Mouse (Mus musculus): Measurements from ENCODE around the gene Amhr2. TPM values are rescaled to one million over a fixed set of nuclear protein-coding genes. Genes with fewer than 3 reads are reported as not detected.

Gene Amhr2
- polyA plus RNA-seq, 1 experiment from 2014 or later, result 0.58 TPM

- H3K9ac ChIP-seq (replicated peaks; ENCODE audit: low read depth, low read length), result peak overlapping the region; percentile 93
- H3K27me3 ChIP-seq (replicated peaks; ENCODE audit: control insufficient read depth, insufficient read depth, low read length), result no peaks in the 10 kb centered on the region
- H3K27ac ChIP-seq (ENCODE audit: low read length), result peak overlapping the region; percentile 91
- peaks cover 26% of the 10 kb centered on the region for H3K36me3 ChIP-seq (ENCODE audit: control insufficient read depth, insufficient read depth)
- under 1% methylated on average over 32 of the region's 69 CpGs for WGBS
- no peaks in the 10 kb centered on the region for H3K9me3 ChIP-seq (ENCODE audit: control insufficient read depth, low read length)
- peaks cover 36% of the 10 kb centered on the region for H3K4me1 ChIP-seq (replicated peaks; ENCODE audit: control insufficient read depth, insufficient read depth, low read length)
- no peak for ATAC-seq
- H3K4me2 ChIP-seq (ENCODE audit: low read length), result peak overlapping the region; percentile 63
- peak overlapping the region; percentile 83 for H3K4me3 ChIP-seq (replicated peaks; ENCODE audit: low read length)
Observed at GRCm38 (mm10) chr15:102406196-102406911, 38.8 kb upstream of the Amhr2 start.

GRCm38 (mm10) chr15:102406912-102407580 is 38.1 kb upstream of the Amhr2 start:
- Histone ChIP-seq H3K4me3 (replicated peaks; ENCODE audit: low read length) (peak overlapping the region; percentile 83), H3K9me3 (ENCODE audit: control insufficient read depth, low read length) (no peaks in the 10 kb centered on the region), H3K4me2 (ENCODE audit: low read length) (peak overlapping the region; percentile 63), H3K27me3 (replicated peaks; ENCODE audit: control insufficient read depth, insufficient read depth, low read length) (no peaks in the 10 kb centered on the region), H3K4me1 (replicated peaks; ENCODE audit: control insufficient read depth, insufficient read depth, low read length) (peaks cover 40% of the 10 kb centered on the region), H3K9ac (replicated peaks; ENCODE audit: low read depth, low read length) (peak overlapping the region; percentile 93), H3K27ac (ENCODE audit: low read length) (peak overlapping the region; percentile 91), H3K36me3 (ENCODE audit: control insufficient read depth, insufficient read depth) (peaks cover 26% of the 10 kb centered on the region)
- no peak for ATAC-seq
- 21% methylated on average over 3 of the region's 3 CpGs for WGBS

DNA sequence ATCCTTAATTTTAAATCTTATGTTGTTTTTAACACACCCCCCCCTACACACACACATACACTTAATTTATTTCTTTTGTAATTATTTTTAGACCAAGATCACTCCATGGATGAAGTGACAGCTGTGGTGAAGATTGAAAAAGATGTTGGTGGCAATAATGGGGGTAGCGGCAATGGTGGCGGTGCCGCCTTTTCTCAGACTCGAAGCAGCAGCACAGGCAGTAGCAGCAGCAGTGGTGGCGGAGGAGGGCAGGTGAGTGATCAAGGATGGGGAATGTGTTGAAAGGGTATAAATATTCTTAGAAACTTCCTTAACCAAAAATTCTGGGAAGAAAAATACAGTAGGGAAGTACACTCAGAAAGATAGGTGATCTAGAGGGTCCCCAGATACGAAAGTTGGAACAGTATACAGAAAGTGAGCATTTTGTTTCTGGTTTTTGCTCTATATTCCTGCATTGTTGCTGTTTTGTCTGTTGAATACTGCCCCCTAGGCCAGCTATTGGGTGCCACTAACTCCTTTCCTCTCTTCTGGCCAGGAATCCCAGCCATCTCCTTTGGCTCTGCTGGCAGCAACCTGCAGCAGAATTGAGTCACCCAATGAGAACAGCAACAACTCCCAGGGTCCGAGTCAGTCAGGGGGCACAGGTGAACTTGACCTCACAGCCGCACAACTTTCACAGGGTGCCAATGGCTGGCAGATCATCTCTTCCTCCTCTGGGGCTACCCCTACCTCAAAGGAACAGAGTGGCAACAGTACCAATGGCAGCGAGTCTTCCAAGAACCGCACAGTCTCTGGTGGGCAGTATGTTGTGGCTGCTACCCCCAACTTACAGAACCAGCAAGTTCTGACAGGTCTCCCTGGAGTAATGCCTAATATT is 37.2 kb upstream of the Amhr2 start:
- H3K4me1 ChIP-seq (replicated peaks; ENCODE audit: control insufficient read depth, insufficient read depth, low read length), result peaks cover 40% of the 10 kb centered on the region

DNA sequence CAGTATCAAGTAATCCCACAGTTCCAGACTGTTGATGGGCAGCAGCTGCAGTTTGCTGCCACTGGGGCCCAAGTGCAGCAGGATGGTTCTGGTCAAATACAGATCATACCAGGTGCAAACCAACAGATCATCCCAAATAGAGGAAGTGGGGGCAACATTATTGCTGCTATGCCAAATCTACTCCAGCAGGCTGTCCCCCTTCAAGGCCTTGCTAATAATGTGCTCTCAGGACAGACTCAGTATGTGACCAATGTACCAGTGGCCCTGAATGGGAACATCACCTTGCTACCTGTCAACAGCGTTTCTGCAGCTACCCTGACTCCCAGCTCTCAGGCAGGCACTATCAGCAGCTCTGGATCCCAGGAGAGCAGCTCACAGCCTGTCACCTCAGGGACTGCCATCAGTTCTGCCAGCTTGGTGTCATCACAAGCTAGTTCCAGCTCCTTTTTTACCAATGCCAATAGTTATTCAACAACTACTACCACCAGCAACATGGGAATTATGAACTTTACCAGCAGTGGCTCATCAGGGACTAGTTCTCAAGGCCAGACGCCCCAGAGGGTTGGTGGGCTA is 36.5 kb upstream of the Amhr2 start:
- no peak overlapping the region for H3K4me3 ChIP-seq (replicated peaks; ENCODE audit: low read length)
- H3K9ac ChIP-seq (replicated peaks; ENCODE audit: low read depth, low read length), result no peak overlapping the region
- no peak for ATAC-seq
- H3K36me3 ChIP-seq (ENCODE audit: control insufficient read depth, insufficient read depth), result peaks cover 32% of the 10 kb centered on the region
- H3K4me2 ChIP-seq (ENCODE audit: low read length), result no peak overlapping the region
- no peak overlapping the region for H3K27ac ChIP-seq (ENCODE audit: low read length)
- WGBS, result 82% methylated on average over 2 of the region's 2 CpGs
- H3K4me1 ChIP-seq (replicated peaks; ENCODE audit: control insufficient read depth, insufficient read depth, low read length), result peaks cover 40% of the 10 kb centered on the region
- no peaks in the 10 kb centered on the region for H3K9me3 ChIP-seq (ENCODE audit: control insufficient read depth, low read length)
- no peaks in the 10 kb centered on the region for H3K27me3 ChIP-seq (replicated peaks; ENCODE audit: control insufficient read depth, insufficient read depth, low read length)

More for the DNA sequence above, 37.2 kb upstream of the Amhr2 start:
- Histone ChIP-seq H3K9me3 (ENCODE audit: control insufficient read depth, low read length) (no peaks in the 10 kb centered on the region), H3K27me3 (replicated peaks; ENCODE audit: control insufficient read depth, insufficient read depth, low read length) (no peaks in the 10 kb centered on the region), H3K27ac (ENCODE audit: low read length) (no peak overlapping the region), H3K36me3 (ENCODE audit: control insufficient read depth, insufficient read depth) (peaks cover 32% of the 10 kb centered on the region), H3K4me2 (ENCODE audit: low read length) (no peak overlapping the region), H3K4me3 (replicated peaks; ENCODE audit: low read length) (no peak overlapping the region), H3K9ac (replicated peaks; ENCODE audit: low read depth, low read length) (no peak overlapping the region)
- 90% methylated on average over 10 of the region's 10 CpGs for WGBS
- ATAC-seq, result no peak

GRCm38 (mm10) chr15:102409286-102409685 is 35.9 kb upstream of the Amhr2 start:
- no peak overlapping the region for H3K9ac ChIP-seq (replicated peaks; ENCODE audit: low read depth, low read length)
- peaks cover 32% of the 10 kb centered on the region for H3K36me3 ChIP-seq (ENCODE audit: control insufficient read depth, insufficient read depth)
- no peak overlapping the region for H3K4me2 ChIP-seq (ENCODE audit: low read length)
- H3K27me3 ChIP-seq (replicated peaks; ENCODE audit: control insufficient read depth, insufficient read depth, low read length), result no peaks in the 10 kb centered on the region
- H3K4me1 ChIP-seq (replicated peaks; ENCODE audit: control insufficient read depth, insufficient read depth, low read length), result peaks cover 40% of the 10 kb centered on the region
- H3K27ac ChIP-seq (ENCODE audit: low read length), result no peak overlapping the region
- no peak for ATAC-seq
- H3K4me3 ChIP-seq (replicated peaks; ENCODE audit: low read length), result no peak overlapping the region
- no peaks in the 10 kb centered on the region for H3K9me3 ChIP-seq (ENCODE audit: control insufficient read depth, low read length)
- WGBS, result 95% methylated on average over 3 of the region's 3 CpGs

- no peak overlapping the region for H3K27ac ChIP-seq (ENCODE audit: low read length)
- no peak overlapping the region for H3K4me2 ChIP-seq (ENCODE audit: low read length)
- no peaks in the 10 kb centered on the region for H3K27me3 ChIP-seq (replicated peaks; ENCODE audit: control insufficient read depth, insufficient read depth, low read length)
- peaks cover 40% of the 10 kb centered on the region for H3K4me1 ChIP-seq (replicated peaks; ENCODE audit: control insufficient read depth, insufficient read depth, low read length)
- no peak overlapping the region for H3K9ac ChIP-seq (replicated peaks; ENCODE audit: low read depth, low read length)
- no peak for ATAC-seq
- no peaks in the 10 kb centered on the region for H3K9me3 ChIP-seq (ENCODE audit: control insufficient read depth, low read length)
- peaks cover 32% of the 10 kb centered on the region for H3K36me3 ChIP-seq (ENCODE audit: control insufficient read depth, insufficient read depth)
- WGBS, result 96% methylated on average over 1 of the region's 1 CpGs
- no peak overlapping the region for H3K4me3 ChIP-seq (replicated peaks; ENCODE audit: low read length)
Observed at GRCm38 (mm10) chr15:102411077-102411476, 34.1 kb upstream of the Amhr2 start.

- no peak overlapping the region for H3K4me2 ChIP-seq (ENCODE audit: low read length)
- H3K27me3 ChIP-seq (replicated peaks; ENCODE audit: control insufficient read depth, insufficient read depth, low read length), result no peaks in the 10 kb centered on the region
- no peak overlapping the region for H3K27ac ChIP-seq (ENCODE audit: low read length)
- no peak overlapping the region for H3K4me3 ChIP-seq (replicated peaks; ENCODE audit: low read length)
- H3K4me1 ChIP-seq (replicated peaks; ENCODE audit: control insufficient read depth, insufficient read depth, low read length), result peaks cover 24% of the 10 kb centered on the region
- peaks cover 26% of the 10 kb centered on the region for H3K36me3 ChIP-seq (ENCODE audit: control insufficient read depth, insufficient read depth)
- H3K9ac ChIP-seq (replicated peaks; ENCODE audit: low read depth, low read length), result no peak overlapping the region
- no peak for ATAC-seq
- H3K9me3 ChIP-seq (ENCODE audit: control insufficient read depth, low read length), result no peaks in the 10 kb centered on the region
Observed at GRCm38 (mm10) chr15:102413687-102414086, 31.5 kb upstream of the Amhr2 start.

DNA sequence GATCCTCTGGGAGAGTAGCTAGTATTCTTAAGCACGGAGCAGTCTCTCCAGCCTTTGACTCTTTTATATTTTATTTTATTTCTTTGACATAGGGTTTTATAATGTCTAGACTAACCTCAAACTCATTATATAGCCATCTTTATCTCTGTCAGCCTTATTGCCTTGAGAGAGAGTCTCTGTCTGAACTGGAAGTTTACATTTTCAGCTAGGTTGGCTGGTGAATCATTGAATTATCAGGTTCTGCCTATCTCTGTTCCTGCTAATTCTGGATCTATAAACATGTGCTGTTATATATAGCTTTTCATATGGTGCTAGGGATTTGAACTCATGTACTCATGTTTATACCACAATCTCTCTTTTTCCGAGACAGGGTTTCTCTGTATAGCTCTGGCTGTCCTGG is 27.6 kb upstream of the Amhr2 start:
- Histone ChIP-seq H3K4me2 (ENCODE audit: low read length) (no peak overlapping the region), H3K27ac (ENCODE audit: low read length) (no peak overlapping the region), H3K27me3 (replicated peaks; ENCODE audit: control insufficient read depth, insufficient read depth, low read length) (no peaks in the 10 kb centered on the region), H3K9me3 (ENCODE audit: control insufficient read depth, low read length) (no peaks in the 10 kb centered on the region), H3K9ac (replicated peaks; ENCODE audit: low read depth, low read length) (no peak overlapping the region), H3K4me3 (replicated peaks; ENCODE audit: low read length) (no peak overlapping the region), H3K4me1 (replicated peaks; ENCODE audit: control insufficient read depth, insufficient read depth, low read length) (no peaks in the 10 kb centered on the region; the same call in 1 of the 2 replicates), H3K36me3 (ENCODE audit: control insufficient read depth, insufficient read depth) (peaks cover 5% of the 10 kb centered on the region)
- 82% methylated on average over 2 of the region's 2 CpGs for WGBS
- ATAC-seq, result no peak

DNA sequence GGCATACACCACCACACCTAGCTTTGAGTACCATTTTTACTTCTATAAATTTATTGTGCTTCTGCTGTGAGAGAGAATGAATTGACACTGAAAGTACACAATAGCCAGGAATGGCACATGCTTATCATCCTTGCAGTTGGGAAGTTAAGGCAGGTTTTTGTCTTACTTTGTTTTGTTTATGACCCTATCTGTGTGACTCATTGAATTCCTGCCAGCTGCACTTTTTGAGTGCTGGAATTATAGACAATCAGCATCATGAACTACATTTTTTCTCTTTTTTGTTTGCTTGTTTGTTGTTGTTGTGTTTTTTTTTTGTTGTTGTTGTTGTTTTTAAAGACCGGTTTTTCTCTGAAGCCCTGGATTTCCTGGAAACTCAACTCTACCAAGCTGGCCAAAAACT is 24.2 kb upstream of the Amhr2 start:
- H3K36me3 ChIP-seq (ENCODE audit: control insufficient read depth, insufficient read depth), result 0 out of 2 replicates have a peak, but pooled peaks cover 2% of the 10 kb centered on the region
- H3K9me3 ChIP-seq (ENCODE audit: control insufficient read depth, low read length), result no peaks in the 10 kb centered on the region
- no peaks in the 10 kb centered on the region for H3K27me3 ChIP-seq (replicated peaks; ENCODE audit: control insufficient read depth, insufficient read depth, low read length)
- no peak overlapping the region for H3K4me3 ChIP-seq (replicated peaks; ENCODE audit: low read length)
- H3K4me2 ChIP-seq (ENCODE audit: low read length), result no peak overlapping the region
- WGBS, result 63% methylated on average over 1 of the region's 1 CpGs
- H3K4me1 ChIP-seq (replicated peaks; ENCODE audit: control insufficient read depth, insufficient read depth, low read length), result no peaks in the 10 kb centered on the region; the same call in 1 of the 2 replicates
- no peak overlapping the region for H3K9ac ChIP-seq (replicated peaks; ENCODE audit: low read depth, low read length)
- no peak overlapping the region for H3K27ac ChIP-seq (ENCODE audit: low read length)
- no peak for ATAC-seq

Measured in forebrain, embryonic 16.5 days (tissue).